Mouse (Mus musculus): Measurements from ENCODE around the gene Slc22a4.

DNA sequence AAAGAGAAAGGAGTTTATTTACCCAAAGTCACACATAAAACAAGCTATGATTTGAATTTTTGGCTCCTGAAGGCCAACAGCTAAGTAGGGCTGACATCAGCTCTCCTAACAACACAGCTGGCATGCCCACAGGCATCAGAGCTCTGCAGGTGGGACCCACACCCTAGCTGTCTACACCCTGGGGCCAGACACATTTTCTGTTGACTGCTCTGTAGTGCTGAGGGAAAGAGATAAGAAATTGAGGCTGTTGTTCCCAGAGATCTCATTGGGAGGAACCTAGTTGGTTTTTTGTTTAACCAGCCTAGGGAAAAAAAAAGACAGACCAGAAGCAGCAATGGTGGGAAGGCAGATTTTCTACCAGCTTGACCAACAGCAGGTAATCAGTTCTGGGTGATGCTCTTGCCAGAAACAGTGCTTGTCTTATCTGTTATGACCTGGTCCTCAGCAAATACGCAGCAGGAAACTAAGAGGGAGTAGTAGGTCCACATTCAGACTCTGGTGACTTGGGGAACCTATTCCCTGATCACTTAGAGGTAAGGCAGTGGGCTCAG is 1.3 kb downstream of the Slc22a4 start:
- TF ChIP-seq CTCF (IDR thresholded peaks at IDR 0.05; ENCODE audit: borderline replicate concordance, control insufficient read depth, extremely low read depth, insufficient read depth, low read length, poor library complexity) = no peak
- no peak for TF ChIP-seq POLR2A (IDR thresholded peaks at IDR 0.05; ENCODE audit: control insufficient read depth, extremely low read depth, insufficient read depth, low read length, poor library complexity)

Data from thymus, adult 2 months (tissue).